Mouse (Mus musculus) liver, embryonic 18 days (tissue): ENCODE measurements around the gene Minar1. TPM values are rescaled to one million over a fixed set of nuclear protein-coding genes. Genes with fewer than 3 reads are reported as not detected.

Source experiments
- polyA plus RNA-seq: library from polyadenylated mRNA; depleted of rRNA; stranded (reverse); fragments of >200 nt; gene quantifications from 2 replicates; pipeline ENCODE4 v1.2.3, GENCODE M21; 2012; rRNA removed

The Minar1 gene
- polyA plus RNA-seq, result 0.29 and 0.85 TPM in 2 replicates

DNA sequence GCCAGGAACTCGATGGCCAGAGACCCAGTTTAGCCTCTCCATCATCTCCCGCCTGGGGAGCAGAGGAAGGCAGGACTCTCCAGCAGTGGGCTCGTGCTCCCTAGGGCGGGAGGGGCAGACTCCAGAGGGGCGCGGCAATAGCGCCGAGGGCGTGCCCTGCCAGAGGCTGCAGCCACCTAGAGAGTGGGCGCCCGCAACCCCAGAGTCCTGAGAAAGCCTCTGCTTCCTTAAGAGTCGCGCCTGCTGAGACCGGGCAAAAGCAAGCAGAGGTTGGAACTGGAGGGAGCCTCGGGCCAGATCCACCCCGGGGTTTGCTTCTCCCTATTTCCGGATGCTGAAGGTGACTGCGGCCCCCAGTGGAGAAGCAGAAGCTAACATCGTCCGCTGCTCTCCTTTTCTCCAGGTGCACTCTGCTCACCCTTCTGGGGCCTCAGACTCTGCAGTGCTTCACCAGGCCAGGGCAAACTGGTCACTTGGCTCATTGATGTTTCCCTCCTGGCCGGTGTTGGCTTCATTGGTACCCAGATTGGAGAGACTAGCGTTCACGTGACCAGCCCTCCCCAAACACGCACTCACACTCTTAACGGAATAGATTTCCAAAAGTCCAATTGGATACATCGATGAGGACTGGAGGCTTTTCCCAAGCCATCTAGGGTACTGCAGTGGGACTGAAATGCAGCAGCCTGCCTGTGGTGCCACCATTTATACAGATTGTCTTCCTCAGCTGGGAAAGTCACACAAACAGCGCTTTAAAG is at the start of gene Minar1:
Minar1 (minus strand) TSS at position 120 of the 755 bp plus-strand sequence.

Other genes starting within 250 kb of the Minar1 start
- 27.3 and 29.3 TPM in 2 replicates for gene Tmed3, start 81.9 kb upstream of the Minar1 start, polyA plus RNA-seq
- not detected in 2 replicates for gene Ankrd34c, start 115.3 kb upstream of the Minar1 start, polyA plus RNA-seq